Mouse (Mus musculus) lung, postnatal 4 days (tissue): Measurements from ENCODE around the gene Nfyc.

Experiments
- DNase-seq, 2 experiments: peaks; one replicate each; pipeline ENCODE4 v3.0.0; 2021

Nfyc gene

DNA sequence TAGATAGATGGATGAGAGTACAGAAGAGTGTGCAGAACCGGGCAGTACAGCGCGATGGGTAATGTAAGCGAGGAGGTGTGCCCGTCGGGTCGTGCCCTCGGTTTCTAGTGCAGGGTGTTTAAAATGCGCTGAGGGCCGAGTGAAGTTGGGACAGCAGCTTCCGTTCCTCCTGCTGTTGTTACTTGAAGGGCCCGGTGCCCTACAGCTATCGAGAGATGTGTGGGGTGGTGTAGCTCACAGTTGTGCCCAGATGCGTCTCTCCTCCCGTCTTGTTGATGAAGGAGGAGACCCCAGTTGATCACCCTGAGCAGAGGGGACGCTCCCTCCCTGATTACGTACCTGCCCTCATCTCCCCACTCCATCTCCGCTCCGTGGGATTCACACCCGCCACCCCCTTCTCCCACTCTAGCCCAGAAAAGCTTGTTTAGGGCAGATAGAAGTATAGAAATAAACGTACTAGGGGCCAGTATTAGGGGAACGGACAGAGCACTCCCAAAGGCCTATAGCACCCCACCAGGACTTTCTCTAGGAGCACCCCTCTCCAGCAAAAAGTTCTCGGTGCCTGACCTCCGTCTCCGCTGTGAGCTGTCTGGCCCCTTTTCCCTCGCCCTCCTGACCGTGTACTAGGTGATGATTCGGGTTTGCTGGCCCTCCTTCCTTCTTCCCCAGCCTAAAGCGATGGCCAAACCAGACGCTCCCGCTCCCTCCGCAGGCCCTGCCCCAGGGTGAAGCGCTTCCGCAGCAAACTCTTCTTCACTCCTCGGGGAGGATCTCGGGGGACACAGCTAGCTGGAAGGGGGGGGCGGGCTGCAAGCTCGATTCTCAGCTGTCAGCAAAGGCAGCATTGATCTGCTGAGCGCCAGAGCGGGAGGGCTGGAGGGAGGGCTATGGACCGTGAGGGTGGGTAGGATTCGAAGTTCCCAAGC lies 83.2 kb downstream of the Nfyc start, which contains the start of gene Kcnq4:
Gene Kcnq4, minus strand, starts transcription at position 672 of the 926 bp plus-strand sequence.
- DNase-seq: peak in 1 of 2 experiments; percentile 26

- DNase-seq: peak; percentile 30 to 41
Observed at GRCm38 (mm10) chr4:120747243-120747792, 84.1 kb downstream of the Nfyc start.

DNA sequence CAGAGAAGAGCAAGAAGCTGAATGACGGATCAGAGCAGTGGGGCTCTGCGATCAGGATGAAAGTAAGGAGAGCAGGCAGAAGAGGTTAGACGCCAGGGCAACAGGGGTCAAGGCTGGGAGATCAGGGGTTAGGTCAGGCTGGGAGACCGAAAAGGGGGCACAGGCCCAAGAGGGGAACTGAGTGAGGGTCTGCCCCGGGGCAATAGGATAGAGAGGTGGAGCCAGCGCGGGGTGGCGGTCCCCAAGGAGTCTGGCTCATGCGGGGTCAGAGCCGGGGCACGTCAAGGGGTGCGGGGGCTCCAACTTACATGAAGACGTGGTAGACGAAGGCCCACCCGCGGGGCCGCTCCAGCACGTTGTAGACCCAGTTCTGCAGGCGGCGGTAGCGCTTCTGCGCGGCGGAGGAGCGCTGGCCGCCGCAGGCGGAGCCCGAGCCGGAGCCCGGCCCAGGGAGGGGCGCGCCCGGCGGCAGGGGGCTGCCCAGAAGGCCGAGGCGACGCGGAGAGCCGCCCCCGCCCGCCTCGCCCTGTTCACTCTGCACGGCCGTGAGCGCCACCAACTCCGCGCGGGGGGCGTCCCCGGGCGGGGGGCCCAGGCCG lies 84.7 kb downstream of the Nfyc start:
- peak; percentile 37 to 59 for DNase-seq

DNA sequence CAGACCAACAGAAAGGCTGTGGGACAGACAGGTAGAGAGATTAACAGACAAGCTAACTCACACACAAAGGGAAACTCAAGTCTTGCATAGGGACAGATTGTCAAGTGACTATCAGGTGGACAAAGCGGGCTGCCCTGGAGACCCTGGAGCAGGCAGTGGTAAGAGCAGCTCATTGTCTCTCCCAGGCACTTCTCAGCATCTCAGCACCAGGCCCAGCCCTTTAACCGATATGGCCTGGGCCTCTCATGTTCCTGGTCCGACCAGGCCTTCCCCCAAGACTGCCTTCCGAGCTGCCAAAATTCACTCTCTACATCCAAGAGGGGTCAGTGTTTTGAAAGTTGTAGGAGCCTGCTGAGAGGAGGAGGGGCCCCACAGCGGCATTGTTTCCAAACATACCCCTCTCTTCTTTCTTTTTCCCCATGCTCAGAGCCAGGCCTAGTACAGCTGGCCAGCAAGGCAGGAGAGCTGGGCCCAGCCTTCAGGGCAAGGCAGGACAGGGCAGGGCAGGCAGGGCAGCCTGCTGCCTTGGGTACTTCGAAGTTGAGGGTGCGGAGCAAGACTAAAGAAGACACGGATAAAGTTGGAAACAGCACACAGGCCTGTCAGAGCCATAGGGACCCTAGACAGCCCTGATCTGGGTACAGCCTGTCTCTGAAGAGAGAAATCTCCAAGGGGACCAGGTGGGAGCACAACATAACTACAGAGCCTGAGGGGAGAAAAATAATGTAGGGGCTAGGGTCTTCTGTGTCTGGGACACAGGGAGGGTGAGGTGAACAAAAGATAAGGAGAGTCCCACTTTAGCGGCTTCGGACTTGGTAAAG lies 85.4 kb downstream of the Nfyc start:
- peak; percentile 26 to 45 for DNase-seq

DNA sequence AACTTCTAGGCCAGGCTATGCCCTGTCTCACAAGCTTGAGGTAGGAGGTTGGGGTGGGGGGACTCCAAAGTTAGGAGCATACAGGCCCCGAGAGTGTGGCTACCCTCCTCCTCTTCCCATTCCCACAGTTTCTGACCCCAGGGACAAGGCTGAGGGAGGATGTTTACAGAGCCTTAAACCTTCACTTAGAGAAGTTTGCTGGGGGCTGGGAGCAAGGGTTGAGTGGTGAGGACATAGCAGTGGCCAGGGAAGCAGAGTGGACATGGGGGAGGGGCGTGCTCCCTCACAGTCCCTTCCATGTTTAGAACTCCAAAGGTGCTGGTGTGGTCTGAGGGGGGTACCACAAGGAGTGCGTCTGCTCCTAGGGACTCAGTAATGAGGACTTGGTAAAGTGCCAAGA lies 87.7 kb downstream of the Nfyc start:
- DNase-seq: peak in 1 of 2 experiments; percentile 45

DNA sequence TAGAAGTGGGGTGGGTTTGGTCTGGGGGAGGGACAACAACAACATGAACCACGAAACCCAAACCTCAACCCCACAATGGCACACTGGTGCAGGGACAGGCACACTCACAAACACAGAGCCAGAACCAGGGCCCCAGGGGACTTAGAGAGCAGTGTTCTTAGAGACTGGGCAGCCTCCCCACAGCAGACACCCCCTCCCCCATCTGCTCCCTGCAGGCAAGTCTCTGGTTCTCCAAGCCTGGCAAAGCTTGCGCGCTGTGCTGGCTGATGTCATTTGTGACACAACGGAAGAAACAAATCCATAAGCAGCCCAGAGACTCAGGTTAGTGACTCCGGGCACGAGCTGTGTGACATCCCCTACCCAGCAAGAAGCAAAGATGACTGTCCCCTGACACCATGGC lies 90.1 kb downstream of the Nfyc start:
- peak in 1 of 2 experiments; percentile 66 for DNase-seq

DNA sequence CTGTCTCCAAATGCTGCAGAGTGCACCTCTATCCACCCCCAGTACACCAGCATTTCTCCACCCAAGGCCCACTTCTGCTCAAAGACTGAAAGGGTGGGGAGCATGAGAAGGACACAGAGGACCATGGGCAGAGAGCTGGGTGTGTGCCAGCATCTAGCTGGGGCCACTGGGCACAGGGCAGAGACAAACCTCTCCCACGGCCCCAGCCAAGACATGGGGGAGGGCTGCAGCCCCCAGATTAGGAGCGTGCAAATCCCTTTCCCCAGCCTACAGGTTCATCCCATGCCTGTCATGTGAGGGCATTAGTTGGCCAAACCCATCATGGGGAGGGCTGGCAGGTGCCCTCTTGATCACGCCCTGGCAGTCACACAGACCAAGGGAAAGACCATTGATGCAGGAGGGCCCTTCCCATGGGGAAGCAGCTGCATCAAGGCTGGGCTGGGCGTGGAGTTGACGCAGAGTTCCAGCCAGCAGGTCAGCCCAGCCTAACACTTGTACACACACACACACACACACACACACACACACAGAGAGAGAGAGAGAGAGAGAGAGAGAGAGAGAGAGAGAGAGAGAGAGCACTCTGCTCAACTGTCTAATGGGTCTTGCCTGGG lies 97.3 kb downstream of the Nfyc start:
- DNase-seq: no peak

- DNase-seq: peak in 1 of 2 experiments; percentile 55
Observed at GRCm38 (mm10) chr4:120732737-120733136, 98.6 kb downstream of the Nfyc start.

DNA sequence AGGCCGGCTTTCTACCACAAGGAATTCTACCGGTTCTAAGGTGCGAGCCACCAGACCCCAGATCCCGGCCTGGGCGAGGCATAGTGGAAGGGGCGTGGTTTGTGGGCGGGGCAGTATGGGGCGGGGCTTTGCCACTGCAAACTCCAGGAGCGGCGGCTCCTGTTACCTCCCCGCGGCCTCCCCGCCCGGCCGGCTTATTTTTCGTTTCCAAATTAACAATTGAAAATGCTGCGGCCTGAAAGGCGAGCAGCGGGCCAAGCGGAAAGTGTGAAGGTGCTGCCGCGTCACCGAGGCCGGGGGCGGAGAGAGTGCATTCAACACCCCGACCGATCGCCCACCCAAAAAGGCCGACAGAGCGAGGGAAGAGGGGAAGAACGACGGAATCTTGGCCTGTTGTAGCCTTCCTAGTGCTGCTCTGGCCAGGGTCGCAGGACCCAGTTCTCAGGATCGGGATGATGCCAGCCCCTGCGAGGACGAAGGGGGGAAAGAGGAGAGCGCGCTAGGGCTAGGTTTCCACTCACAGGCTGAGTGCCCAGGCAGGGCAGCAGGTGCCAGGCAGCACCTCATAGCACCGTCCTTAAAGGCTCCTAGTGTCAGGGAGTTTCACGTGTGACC lies 100.2 kb downstream of the Nfyc start:
- DNase-seq: peak; percentile 75

- DNase-seq: no peak
Observed at GRCm38 (mm10) chr4:120730574-120730973, 100.8 kb downstream of the Nfyc start.

DNA sequence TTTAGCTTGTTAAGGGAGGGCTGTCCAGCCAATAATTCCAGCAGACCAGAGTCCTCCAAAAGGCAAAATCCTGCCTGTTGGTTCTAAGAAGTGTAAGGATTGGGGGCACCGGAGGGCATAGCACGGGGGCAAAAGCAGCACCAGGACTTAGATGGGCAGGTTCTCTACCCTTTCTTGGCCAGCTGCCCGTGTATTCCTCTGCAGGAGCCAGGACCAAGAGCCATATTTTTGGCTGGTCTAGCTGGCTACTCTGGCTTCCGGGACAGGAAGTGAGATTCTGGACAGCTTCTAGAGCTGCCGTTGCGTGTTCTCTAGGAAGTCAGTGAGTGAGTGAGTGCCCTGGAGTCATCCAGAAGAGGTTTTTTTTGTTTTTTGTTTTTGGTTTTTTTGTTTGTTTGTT lies 101.2 kb downstream of the Nfyc start:
- DNase-seq: peak in 1 of 2 experiments; percentile 51

DNA sequence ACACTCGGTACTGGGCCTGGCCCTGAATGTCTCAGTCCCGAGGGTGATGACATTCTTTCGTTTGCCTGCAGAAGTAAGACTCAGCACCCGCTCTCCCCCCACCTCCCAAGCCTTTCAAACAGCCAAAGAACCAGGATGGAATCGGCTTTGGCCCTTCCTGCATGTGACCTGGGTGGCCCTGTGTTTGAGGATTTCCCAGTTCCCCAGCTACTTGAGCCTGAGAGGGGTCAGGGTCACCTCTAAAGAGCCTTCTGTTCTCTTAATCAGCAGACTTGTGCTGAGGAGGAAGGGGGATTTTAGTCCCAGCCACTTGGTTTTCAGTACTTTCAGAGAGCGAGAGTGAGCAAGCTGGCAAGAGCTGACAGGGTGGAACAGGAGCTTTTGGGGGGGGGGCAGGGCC lies 101.9 kb downstream of the Nfyc start:
- DNase-seq: no peak

DNA sequence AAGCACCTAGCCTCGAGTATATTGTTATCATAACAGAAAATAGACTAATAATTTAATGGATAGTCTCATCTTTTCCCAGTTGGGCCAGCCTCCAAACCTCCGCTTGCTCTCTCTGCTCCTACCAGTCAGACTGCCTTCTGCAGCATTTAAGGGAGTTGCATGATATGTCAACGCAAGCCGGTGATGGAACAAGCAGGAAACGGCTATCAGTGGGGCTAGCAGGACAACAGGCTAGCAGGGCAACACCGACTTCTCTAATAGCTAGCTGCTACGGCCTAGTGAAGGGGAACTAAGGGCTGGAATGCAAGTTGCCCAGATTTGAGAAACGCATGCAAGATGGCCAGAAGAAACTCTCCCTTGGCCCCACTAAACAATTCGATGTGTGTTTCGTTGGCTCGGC lies 103.5 kb downstream of the Nfyc start:
- DNase-seq: no peak

- peak in 1 of 2 experiments; percentile 41 for DNase-seq
Observed at GRCm38 (mm10) chr4:120726174-120726573, 105.2 kb downstream of the Nfyc start.

DNA sequence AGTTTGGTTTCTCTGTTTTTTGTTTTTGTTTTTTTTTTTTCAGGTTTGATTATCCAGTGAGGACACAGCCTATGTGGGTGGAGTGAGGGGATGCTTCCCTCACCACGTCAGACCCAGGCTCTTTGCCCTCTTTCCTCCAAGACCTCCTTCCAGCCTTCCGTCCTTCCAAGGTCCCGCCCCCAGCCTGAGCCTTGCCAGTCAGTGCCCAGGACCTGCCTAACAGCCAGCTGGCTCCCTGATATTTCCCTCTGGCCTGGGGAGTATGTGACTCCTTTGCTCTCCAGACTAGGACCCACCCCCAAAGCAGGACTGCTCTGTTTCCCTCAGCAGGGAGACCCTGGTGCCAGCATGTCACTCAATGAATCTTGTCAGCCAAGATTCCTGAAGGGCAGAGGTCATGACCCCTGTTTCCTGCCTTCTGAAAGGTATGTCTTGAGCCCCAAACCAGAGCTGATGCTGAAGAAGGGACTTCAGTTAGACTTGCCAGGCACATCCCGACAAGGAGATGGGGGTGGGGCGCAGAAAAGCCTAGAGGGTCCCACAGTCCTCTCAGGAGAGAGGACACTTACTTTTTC lies 105.8 kb downstream of the Nfyc start:
- peak in 1 of 2 experiments; percentile 36 for DNase-seq

DNA sequence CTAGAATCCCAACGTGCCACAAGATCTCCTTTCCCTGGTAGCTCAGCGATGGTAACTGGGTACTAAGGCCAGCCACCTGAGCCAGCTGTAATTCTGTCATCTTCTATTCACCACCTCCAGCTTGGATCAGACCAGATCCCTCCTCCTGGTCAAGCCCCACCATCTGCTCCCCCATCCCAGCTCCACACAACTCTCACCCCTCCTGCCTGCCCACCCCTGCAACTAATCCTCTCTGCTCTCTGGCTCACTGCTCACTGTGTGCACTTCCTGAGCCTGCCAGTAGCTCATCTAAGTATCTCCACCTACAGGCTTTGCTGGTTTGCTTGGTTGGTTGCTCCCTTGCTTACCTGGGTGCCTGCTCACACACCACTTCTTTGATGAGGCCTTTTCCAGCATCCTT lies 109.8 kb downstream of the Nfyc start:
- DNase-seq: no peak

DNA sequence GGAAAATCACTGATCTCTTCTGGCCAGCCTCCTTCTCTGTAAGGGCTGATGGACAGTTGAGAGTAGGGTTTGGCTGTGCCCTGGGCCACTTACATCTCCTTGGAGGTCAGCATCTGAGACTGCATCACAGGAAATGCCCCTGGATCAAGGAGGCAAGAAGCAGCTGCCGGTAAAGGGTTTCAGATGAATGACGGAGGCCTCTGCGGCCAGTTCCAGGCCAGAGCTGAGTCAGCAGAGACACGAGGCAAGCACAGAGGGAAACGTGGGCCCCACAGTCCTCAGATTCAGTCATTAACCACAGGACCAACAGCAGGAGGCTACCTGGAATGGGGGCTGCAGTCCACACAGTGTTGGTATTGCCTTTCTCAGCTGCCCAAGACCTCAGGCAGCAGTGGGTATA lies 112.2 kb downstream of the Nfyc start:
- DNase-seq: no peak

DNA sequence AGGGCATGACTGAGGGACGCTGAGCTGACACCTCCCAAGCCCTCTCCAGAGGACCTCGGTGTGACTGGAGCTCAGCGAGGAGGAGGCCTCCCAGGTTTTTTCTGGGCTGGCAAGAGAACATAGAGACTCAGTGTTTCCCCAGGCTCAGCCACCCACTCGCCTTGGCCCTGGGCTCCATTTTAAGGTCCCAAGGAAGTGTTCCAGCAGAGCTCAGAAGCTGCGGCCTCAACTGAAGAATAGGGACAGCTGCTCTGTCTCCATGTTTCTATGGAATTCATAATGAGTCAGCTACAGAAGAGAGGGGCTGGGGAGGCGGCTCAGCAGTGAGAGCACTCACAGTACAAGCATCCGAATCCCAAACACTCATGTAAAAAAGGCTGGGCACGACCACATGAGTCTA lies 113.8 kb downstream of the Nfyc start:
- DNase-seq: no peak

- DNase-seq: no peak
Observed at GRCm38 (mm10) chr4:120716765-120717164, 114.6 kb downstream of the Nfyc start.

DNA sequence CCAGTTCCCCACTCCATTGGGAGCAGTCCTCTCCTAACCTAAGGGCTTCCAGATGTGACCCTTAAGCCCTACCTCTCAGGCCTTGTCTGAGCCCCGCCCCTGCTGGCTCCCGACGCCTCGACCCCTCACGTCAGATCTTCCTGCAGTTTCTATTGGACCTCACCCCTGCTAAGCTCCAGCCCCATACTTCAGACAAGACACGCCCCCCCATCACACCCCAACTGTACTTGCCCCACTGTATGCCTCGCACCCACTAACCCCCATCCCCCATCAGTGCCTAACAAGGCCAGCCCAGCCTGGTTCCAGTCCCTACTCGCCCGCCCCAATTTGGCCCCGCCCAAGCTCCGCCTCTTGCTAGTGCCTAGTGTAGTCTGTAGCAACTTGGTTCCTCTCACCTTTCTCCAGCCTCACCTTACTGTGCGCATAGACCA lies 115.2 kb downstream of the Nfyc start:
- peak; percentile 55 to 64 for DNase-seq

DNA sequence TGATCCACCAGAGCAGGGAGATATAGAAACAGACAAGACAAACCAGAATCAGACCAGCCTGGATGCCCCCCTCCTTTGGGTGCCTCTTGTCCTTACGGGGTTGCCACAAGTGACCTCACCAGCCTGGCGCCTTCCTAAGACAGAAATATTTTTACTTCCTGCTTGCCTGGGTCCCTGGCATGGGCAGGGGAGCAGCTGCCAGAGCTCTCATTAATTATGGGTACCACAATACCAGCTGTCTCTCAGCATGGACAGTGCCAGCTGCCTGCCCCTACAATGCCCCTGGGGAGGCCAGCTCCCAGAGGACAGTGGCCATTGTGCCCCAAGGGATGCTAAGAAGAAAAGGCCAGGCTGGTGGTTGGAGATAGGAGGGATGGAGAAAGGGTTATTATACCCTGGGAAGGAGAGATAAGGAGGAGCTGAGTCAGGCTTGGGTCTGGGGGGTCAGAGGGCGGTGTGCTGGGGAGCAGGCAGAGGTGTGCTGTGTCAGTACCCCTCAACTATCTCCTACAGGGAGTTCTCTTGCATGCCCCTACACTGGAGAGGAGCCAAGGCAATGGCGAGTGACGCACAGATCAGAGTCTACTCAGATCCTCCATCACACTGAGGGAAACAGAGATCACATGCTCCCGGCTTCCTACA lies 117.4 kb downstream of the Nfyc start:
- DNase-seq: no peak
